Comparison of ENCODE assay signal across 8 mouse cellular contexts in the genomic region with DNA sequence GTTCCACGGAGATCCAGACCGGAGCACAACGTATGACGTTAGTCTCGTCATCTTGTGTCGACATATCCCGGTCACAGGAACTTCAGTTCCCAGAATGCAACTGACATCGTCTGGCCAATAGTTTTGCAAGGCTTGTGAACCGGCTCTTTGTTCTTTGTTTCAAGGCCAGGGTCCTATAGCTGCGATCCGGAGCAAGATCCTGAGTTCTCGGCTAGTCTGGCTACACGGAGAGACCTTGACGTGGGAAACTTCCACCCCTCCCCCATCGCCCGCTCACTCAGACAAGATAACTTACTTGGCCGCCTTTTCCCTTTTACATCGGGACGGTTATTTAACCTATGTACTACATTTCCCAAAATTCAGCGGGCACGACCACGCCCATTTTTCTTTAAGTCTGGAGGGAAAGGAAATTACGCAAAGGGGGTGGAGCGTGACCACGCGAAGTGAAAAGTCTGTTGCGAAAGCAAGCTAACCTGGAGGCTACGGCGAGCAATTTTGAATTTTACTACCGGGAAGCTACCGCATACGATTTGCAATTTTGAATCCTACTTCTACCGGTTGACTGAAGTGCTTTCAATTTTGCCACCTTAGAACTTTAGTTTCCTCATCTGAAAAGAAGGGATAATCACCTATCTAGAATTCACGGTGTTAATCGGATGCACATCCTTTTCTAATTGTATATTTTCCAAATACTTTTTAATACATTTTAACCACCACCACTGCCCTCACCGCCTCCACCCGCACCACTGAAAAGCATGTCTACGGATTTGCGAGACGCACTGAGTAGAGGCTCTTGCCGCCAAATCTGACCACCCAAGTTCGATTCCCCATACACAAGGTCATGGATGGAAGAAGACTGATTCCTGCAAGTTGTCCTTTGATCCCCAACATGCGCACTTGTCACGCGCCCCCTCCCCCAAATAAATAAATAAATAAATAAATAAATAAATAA. TPM values are rescaled to one million over a fixed set of nuclear protein-coding genes. Genes with fewer than 3 reads are reported as not detected.
DNase-seq lines count a peak whose midpoint lies in the region; ATAC-seq lines count a peak whose summit lies in the region.

Ftsj1 (minus strand) TSS at position 73 of the 952 bp plus-strand sequence.

- no peaks in the 10 kb centered on the region for H3K27me3 ChIP-seq in megakaryocyte, embryonic 14.5 days (replicated peaks)

- H3K36me3 ChIP-seq in megakaryocyte, embryonic 14.5 days (replicated peaks; ENCODE audit: low read length): peaks cover 18% of the 10 kb centered on the region

- H3K4me1 ChIP-seq in megakaryocyte, embryonic 14.5 days: peaks cover 20% of the 10 kb centered on the region

- ATAC-seq in common myeloid progenitor, adult 5-6 weeks (replicated peaks; ENCODE audit: low read depth, poor library complexity, severe bottlenecking): peak; percentile 97

- peak within 1 kb of the TSS; percentile 96 for H3K4me3 ChIP-seq in megakaryocyte, embryonic 14.5 days (replicated peaks)

- no peaks in the 10 kb centered on the region for H3K9me3 ChIP-seq in megakaryocyte, embryonic 14.5 days

- peak; percentile 91 for DNase-seq in ZHBTc4 (ENCODE audit: low read depth, low spot score)
- DNase-seq in gastrocnemius, adult 8-10 months (ENCODE audit: low spot score in 2 of 2): peak; percentile 68 to 75
- peak; percentile 69 for DNase-seq in hindlimb bud, embryonic 11.5 days (ENCODE audit: extremely low spot score, low read depth, low spot score)
- peak; percentile 74 to 82 for DNase-seq in left cerebral cortex, adult 8-10 months (ENCODE audit: low spot score in 2 of 2)
- DNase-seq in right cerebral cortex, postnatal 10 days (ENCODE audit: low spot score in 2 of 2): peak; percentile 83 to 89
- peak; percentile 56 for DNase-seq in urinary bladder, postnatal 25 days (ENCODE audit: low spot score)

RNA-seq across cellular contexts. Expression of gene Ftsj1, which starts in this region (rescaled TPM):
- 20.6 and 26.4 TPM in 2 replicates for total RNA-seq in common myeloid progenitor, adult 5-6 weeks (2017)
- 10 to 100 TPM; 11.9 to 15.5 (median 14.0) TPM for total RNA-seq in gastrocnemius, adult 8-10 months (2022)
- 10 to 100 TPM; 21.8 to 24.3 (median 23.1) TPM for total RNA-seq in left cerebral cortex, adult 8-10 months (2022)
- 4.6 and 23.7 TPM in 2 replicates for polyA plus RNA-seq in megakaryocyte, embryonic 14.5 days (2012; ENCODE audit: insufficient read depth, low replicate concordance)

Comparison
In these comparisons a context has a peak if more than half of its experiments do, and no peak if none do; other contexts are left out.
1. Peak in every context shown above with its lines: DNase-seq, ATAC-seq and H3K4me3 ChIP-seq.